Mouse (Mus musculus) heart, adult 9 months (tissue): ENCODE measurements at regions not wholly inside any gene's neighbourhood (a gene's known extent, or its start where the extent isn't known, plus 50 kb on each side); places are given as distances from the start of the nearest gene placed in this dataset.

Source experiments
- DNase-seq, 2 experiments: peaks; one replicate each; pipeline ENCODE4 v3.0.0; 2022; ENCODE audit warnings: low spot score in 2 of 2

GRCm38 (mm10) chr13:90376619-90377018, 287.2 kb upstream of the Xrcc4 start:
- no peak for DNase-seq

GRCm38 (mm10) chr13:90376207-90376606, 286.8 kb upstream of the Xrcc4 start:
- no peak for DNase-seq

GRCm38 (mm10) chr13:90371415-90372150, 282.2 kb upstream of the Xrcc4 start:
- DNase-seq, result peak in 1 of 2 experiments; percentile 10

GRCm38 (mm10) chr13:90370746-90371414, 281.5 kb upstream of the Xrcc4 start:
- DNase-seq, result no peak

- no peak for DNase-seq
Observed at GRCm38 (mm10) chr13:90364518-90365027, 275.2 kb upstream of the Xrcc4 start.

GRCm38 (mm10) chr13:90359861-90360601, 270.6 kb upstream of the Xrcc4 start:
- DNase-seq, result peak; percentile 7 to 44

GRCm38 (mm10) chr13:90358149-90358548, 268.7 kb upstream of the Xrcc4 start:
- no peak for DNase-seq

GRCm38 (mm10) chr13:90355602-90356001, 266.2 kb upstream of the Xrcc4 start:
- no peak for DNase-seq

GRCm38 (mm10) chr13:90342823-90343222, 253.4 kb upstream of the Xrcc4 start:
- DNase-seq, result no peak

- no peak for DNase-seq
Observed at GRCm38 (mm10) chr13:90341597-90342212, 252.3 kb upstream of the Xrcc4 start.

- DNase-seq, result no peak
Observed at GRCm38 (mm10) chr13:90340647-90341160, 251.3 kb upstream of the Xrcc4 start.

GRCm38 (mm10) chr13:90337591-90337990, 248.2 kb upstream of the Xrcc4 start:
- no peak for DNase-seq

- no peak for DNase-seq
Observed at GRCm38 (mm10) chr13:90335741-90336037, 246.3 kb upstream of the Xrcc4 start.

GRCm38 (mm10) chr13:90334934-90335740, 245.7 kb upstream of the Xrcc4 start:
- no peak for DNase-seq

- DNase-seq, result no peak
Observed at GRCm38 (mm10) chr13:90334286-90334685, 244.9 kb upstream of the Xrcc4 start.

GRCm38 (mm10) chr13:90325226-90325625, 235.8 kb upstream of the Xrcc4 start:
- no peak for DNase-seq

GRCm38 (mm10) chr13:90313209-90313978, 224.0 kb upstream of the Xrcc4 start:
- no peak for DNase-seq

GRCm38 (mm10) chr13:90310482-90310881, 221.1 kb upstream of the Xrcc4 start:
- no peak for DNase-seq

- no peak for DNase-seq
Observed at GRCm38 (mm10) chr13:90300481-90300880, 211.1 kb upstream of the Xrcc4 start.

- no peak for DNase-seq
Observed at GRCm38 (mm10) chr13:90294648-90295007, 205.2 kb upstream of the Xrcc4 start.
